Mouse (Mus musculus): ENCODE measurements around the gene Gabarapl1. TPM values are rescaled to one million over a fixed set of nuclear protein-coding genes. Genes with fewer than 3 reads are reported as not detected.
"Not testable (repeated sequence)": the region's sequence is repeated elsewhere in the genome, so short reads cannot be mapped to it uniquely, and the experiment has no call there.

The Gabarapl1 gene
- polyA plus RNA-seq (2012; rRNA removed), result 105 and 120 TPM in 2 replicates

GRCm38 (mm10) chr6:129532942-129533860 lies at the start of gene Gabarapl1:
TSS of gene Gabarapl1 (plus strand) at chr6:129533160.
- peak; percentile 60 for DNase-seq (ENCODE audit: low spot score)

- DNase-seq (ENCODE audit: low spot score), result no peak
Observed at GRCm38 (mm10) chr6:129494924-129495323, 38.0 kb upstream of the Gabarapl1 start.

GRCm38 (mm10) chr6:129497345-129498218 lies 35.4 kb upstream of the Gabarapl1 start:
- DNase-seq (ENCODE audit: low spot score), result no peak

DNA sequence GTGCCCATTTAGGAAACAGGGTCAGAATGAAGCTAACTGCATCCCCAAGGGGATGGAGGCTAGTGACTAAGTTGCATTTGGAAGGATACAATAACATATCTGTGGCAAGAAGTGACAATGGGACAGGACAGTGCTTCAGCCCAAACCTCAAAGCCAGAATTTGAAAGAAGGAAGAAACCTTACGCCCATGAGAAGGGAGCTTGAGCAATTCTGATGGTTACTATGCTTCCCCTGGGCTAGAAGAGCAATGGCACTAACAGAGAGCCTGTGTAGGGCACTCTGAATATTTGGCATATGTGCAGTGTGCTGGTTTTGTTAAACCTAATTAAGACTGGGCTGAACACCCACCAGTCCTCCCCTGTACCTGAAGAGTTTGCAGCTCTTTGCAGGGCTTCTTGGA lies 33.4 kb upstream of the Gabarapl1 start:
- DNase-seq (ENCODE audit: low spot score), result not testable (repeated sequence)

DNA sequence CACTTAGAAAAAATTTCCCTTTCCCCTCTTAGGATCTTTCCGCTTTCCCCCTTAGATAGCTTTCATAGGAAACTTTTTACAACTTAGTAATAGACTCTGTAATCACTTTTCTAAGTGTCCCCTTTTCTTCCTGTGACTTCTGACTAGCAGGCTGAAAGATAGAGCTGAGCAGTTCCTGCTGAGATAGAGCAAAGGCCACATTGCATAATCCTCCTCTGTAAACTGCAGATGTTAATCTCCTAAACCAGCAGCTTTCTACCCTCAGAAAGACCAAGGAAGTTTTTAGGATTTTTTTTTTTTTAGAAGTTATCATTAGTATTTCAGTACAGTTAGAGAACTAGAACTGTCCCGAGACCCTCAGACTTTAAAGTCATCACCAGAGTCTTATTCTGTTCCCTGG lies 29.5 kb upstream of the Gabarapl1 start:
- no peak for DNase-seq (ENCODE audit: low spot score)

DNA sequence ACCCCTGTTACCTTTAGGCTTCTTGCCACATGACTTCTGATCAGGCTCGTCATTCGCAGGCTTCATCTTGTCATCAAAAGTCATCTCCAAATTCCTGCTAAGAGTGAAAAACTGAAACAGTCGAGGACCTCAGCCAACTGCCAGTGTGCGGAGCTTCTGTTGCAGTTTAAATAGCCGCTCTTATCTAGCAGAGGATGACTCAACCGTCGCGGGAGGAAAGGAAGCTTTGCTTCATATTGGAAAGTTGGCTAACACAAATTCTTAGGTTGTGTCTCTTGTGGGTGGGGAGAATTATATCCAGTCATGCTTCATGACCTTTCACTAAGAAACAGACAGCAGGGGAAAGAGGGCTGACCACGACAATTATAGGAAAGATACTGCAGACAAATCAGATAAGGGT lies 25.9 kb upstream of the Gabarapl1 start, which contains the start of gene Olr1:
Gene Olr1, minus strand, starts transcription at position 142 of the 400 bp plus-strand sequence.
- DNase-seq (ENCODE audit: low spot score), result no peak

- no peak for DNase-seq (ENCODE audit: low spot score)
Observed at GRCm38 (mm10) chr6:129510120-129510911, 22.6 kb upstream of the Gabarapl1 start.

DNA sequence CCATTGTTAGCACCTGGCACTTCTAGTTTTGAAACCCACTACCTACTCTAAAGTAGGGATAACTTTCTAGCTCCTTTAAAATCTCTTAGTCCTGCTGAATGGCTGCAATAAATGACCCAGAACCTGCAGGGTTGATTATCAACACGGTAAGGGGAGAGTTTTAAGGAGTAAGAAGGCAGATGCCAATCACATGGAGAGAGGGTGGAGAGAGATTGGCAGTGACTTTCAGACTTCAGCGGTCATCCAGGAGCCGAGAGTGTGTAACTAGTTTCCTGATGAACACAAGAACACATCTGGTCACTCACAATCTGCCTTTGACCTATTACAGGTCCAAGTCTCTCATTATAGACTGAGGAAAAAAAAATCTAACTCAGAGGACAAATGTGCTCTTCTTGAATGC lies 20.6 kb upstream of the Gabarapl1 start, which contains the start of gene Tmem52b:
Gene Tmem52b, plus strand, starts transcription at position 189 of the 400 bp plus-strand sequence.
- DNase-seq (ENCODE audit: low spot score), result no peak

- DNase-seq (ENCODE audit: low spot score), result no peak
Observed at GRCm38 (mm10) chr6:129512868-129513267, 20.1 kb upstream of the Gabarapl1 start.

GRCm38 (mm10) chr6:129513409-129513808 lies 19.6 kb upstream of the Gabarapl1 start:
- no peak for DNase-seq (ENCODE audit: low spot score)

- no peak for DNase-seq (ENCODE audit: low spot score)
Observed at GRCm38 (mm10) chr6:129514376-129514775, 18.6 kb upstream of the Gabarapl1 start.

GRCm38 (mm10) chr6:129515068-129515467 lies 17.9 kb upstream of the Gabarapl1 start:
- DNase-seq (ENCODE audit: low spot score), result no peak

GRCm38 (mm10) chr6:129516388-129516787 lies 16.6 kb upstream of the Gabarapl1 start:
- DNase-seq (ENCODE audit: low spot score), result no peak

DNA sequence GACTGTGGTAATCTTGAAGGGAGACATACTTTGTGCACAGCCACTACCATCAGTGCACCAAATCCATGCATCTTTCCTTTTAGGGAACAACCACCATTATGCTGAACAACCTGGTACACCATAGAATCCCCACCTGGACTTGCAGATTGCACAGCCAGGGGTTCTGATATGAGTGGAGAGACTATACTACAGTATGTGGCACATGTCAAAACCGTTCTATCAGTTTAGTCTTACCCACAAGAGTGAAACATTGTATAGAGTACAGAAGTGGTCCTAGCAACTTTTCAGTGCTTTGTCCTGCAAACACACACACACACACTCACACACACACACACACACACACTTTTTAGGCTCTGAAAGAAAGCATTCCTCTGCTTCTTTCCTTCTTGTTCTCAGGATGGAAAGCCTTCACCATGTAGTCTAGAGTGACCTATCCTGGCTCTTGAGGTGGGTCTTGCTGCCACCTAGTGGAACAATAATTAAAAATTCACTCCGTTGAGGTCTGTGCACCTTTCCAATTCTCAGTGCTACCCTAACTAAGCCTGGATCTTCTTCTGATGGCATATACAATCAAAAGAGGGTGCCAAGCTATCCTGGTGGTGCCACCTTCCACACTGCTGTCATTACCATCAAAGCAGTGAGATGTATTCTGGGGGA lies 15.1 kb upstream of the Gabarapl1 start:
- no peak for DNase-seq (ENCODE audit: low spot score)

DNA sequence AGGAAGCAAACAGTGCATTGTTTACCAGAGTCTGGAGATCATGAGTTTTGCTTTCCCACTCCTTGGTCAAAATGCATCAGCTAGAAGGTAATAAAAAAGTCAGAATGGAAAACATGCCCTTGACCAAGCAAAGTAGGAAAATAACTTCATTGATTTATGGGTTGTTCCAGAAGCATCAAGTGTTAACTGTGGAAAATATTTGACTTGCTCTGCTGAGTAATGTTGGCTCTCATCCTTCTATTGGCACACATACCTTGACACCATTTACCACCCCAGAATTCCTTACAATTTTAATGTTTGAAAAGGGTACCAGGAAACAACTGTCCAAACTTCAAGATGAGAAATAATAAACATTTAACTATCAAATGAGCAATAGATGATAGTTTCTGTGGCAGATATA lies 6.9 kb upstream of the Gabarapl1 start:
- DNase-seq (ENCODE audit: low spot score), result no peak

- DNase-seq (ENCODE audit: low spot score), result no peak
Observed at GRCm38 (mm10) chr6:129527416-129527815, 5.5 kb upstream of the Gabarapl1 start.

- no peak for DNase-seq (ENCODE audit: low spot score)
Observed at GRCm38 (mm10) chr6:129529605-129530004, 3.4 kb upstream of the Gabarapl1 start.

- no peak for DNase-seq (ENCODE audit: low spot score)
Observed at GRCm38 (mm10) chr6:129530261-129530660, 2.7 kb upstream of the Gabarapl1 start.

DNA sequence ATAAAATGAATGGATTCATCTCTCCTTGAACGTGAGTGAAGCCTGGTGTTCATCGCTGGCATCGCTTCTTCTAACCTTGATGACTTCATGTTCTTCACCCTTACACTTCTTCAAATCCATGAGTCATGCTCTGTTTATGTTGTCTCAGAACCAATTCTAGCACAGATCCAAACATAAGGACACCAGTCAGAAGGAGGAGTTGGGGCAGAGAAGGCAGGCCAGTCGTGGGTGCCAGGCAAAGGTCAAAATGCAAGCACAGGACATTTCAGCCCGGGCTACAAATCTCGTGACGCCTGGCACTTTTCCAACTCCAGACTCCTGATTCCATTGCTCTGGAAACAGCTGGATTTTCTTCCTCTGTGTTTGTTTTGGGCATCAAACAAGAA lies 411 bp upstream of the Gabarapl1 start:
- DNase-seq (ENCODE audit: low spot score), result peak; percentile 29

DNA sequence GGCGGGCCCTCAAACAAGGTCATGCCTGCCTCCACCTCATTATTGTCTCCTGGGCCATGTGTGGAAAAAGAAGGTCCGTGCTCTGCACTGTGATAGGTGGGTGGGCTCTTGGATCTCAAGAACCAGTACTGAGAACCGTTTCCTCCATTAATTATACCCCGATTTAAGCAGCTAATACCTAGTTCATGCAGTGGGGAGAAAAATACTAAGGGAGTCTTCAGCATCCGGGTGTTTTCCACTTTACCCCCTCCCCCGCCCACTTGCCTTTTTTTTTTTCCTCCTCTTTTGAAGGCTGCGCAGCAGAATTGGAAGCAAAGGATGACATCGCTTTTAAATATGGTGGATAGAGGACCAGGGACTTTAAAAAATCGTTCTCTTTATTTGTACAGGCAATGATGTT lies 1.1 kb downstream of the Gabarapl1 start:
- no peak for DNase-seq (ENCODE audit: low spot score)

DNA sequence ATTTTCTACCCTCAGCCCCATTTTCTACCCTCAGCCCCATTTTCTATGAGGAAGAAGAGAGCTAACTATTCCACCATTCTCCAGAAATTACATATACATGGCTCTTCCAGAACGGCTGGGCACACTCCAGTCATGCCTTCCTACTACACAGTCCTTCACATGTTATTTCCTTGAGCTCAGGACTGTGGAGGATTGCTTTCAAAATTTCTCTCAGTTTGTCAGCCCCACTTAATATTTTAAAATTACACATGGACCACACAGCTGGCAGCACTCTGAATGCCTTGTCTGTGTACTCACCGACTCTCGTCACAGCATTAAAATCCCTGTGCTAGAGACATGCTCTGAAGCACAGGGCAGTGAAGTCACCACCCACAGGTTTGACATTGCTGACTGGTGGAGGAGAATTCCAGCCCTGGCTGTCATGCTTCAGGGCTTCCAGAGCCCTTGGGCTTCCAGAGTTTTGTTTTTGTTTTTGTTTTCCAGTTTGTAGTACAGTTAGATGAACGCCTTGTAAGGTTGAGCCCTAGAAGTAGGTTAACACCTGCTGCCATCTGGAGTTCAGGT lies 1.7 kb downstream of the Gabarapl1 start:
- no peak for DNase-seq (ENCODE audit: low spot score)
